Mouse (Mus musculus) frontal cortex, postnatal 25 days (tissue): ENCODE measurements around the gene Chst10.

ENCODE experiments used
- DNase-seq, 2 experiments: peaks; one replicate each; pipeline ENCODE4 v3.0.0; 2022; ENCODE audit warnings: low spot score in 2 of 2

Chst10 gene

GRCm38 (mm10) chr1:38817268-38817667, 80.7 kb downstream of the Chst10 start:
- no peak for DNase-seq

- no peak for DNase-seq
These were observed 81.7 kb downstream of the Chst10 start for GRCm38 (mm10) chr1:38816306-38816705.
